Mouse (Mus musculus) heart, postnatal 14 days (tissue): ENCODE results near the gene Szt2. TPM values are rescaled to one million over a fixed set of nuclear protein-coding genes. Genes with fewer than 3 reads are reported as not detected.

Experiments used
- total RNA-seq, 2 experiments: library from RNA; stranded (reverse); gene quantifications; 2 replicates each; pipeline ENCODE4 v1.2.3; 2021

The Szt2 gene
- total RNA-seq, 2 experiments from 2014 or later, result 14.7 TPM

Other genes starting within 250 kb of the Szt2 start
- gene Kdm4a, start 229.2 kb downstream of the Szt2 start, total RNA-seq, result 10 to 100 TPM; 34.8 to 36.6 TPM
- gene Ptprf, start 117.9 kb downstream of the Szt2 start, total RNA-seq, result 10 to 100 TPM; 13.0 to 16.4 TPM
- 10 to 100 TPM; 39.3 to 47.0 TPM for gene Med8, start 64 bp upstream of the Szt2 start, total RNA-seq
- 10 to 100 TPM; 25.4 to 30.1 TPM for gene Elovl1, start 18.8 kb upstream of the Szt2 start, total RNA-seq
- 10 to 100 TPM in 1 of 2 experiments, 1 to 10 TPM in 1; 8.3 to 12.5 TPM for gene Cdc20, start 28.1 kb upstream of the Szt2 start, total RNA-seq
- under 1 TPM; 0.10 to 0.17 TPM for gene Mpl, start 48.2 kb upstream of the Szt2 start, total RNA-seq
- 100 to 1,000 TPM; 101 to 106 TPM for gene Tie1, start 80.8 kb upstream of the Szt2 start, total RNA-seq
- not detected for gene 2610528J11Rik, start 117.7 kb upstream of the Szt2 start, total RNA-seq
- under 1 TPM; 0.22 to 0.26 TPM for gene Tmem125, start 134.8 kb upstream of the Szt2 start, total RNA-seq
- under 1 TPM; 0.07 to 0.12 TPM for gene Cfap57, start 211.5 kb upstream of the Szt2 start, total RNA-seq
- 10 to 100 TPM; 31.4 to 35.2 TPM for gene Ebna1bp2, start 211.5 kb upstream of the Szt2 start, total RNA-seq
- not detected for gene Olfr62, start 249.7 kb upstream of the Szt2 start, total RNA-seq